Mouse (Mus musculus) megakaryocyte, embryonic 14.5 days (primary cell): ENCODE results near the gene Actg1.
"Not testable (repeated sequence)": the region's sequence is repeated elsewhere in the genome, so short reads cannot be mapped to it uniquely, and the experiment has no call there.

Experiments used
- FLI1 ChIP-seq: IDR thresholded peaks from 2 replicates; pipeline ENCODE4 v1.6.1; 2012; ENCODE audit warnings: low read length, inconsistent platforms, mixed read lengths
- GATA1 ChIP-seq: IDR thresholded peaks from 3 replicates; pipeline ENCODE4 v1.6.1; 2012; ENCODE audit warnings: mixed read lengths, low read length, inconsistent platforms, borderline replicate concordance

DNA sequence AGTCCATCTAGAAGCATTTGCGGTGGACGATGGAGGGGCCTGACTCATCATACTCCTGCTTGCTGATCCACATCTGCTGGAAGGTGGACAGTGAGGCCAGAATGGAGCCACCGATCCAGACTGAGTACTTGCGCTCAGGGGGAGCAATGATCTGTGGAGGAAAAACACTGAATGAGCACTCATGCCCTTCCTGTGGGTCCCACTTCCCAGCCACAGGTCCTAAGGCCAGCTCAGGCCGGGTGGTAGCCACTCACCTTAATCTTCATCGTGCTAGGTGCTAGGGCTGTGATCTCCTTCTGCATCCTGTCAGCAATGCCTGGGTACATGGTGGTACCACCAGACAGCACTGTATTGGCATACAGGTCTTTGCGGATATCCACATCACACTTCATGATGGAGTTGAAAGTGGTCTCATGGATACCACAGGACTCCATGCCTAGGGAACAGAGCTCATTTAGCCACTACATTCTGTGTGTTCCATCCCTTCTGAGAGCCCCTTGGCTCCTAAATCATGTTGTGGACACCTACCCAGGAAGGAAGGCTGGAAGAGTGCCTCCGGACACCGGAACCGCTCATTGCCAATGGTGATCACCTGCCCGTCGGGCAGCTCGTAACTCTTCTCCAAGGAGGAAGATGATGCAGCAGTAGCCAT lies 1.8 kb downstream of the Actg1 start:
- TF ChIP-seq GATA1, FLI1: not testable (repeated sequence)
